ENCODE assay signal across 27 mouse cellular contexts in genomic region chr9:7940075-7940474, GRCm38 (mm10).
"Had no signal": no experiment of that assay in that cellular context is flagged by ENCODE, and none has a peak within 500 bp of the region (broad histone marks: within the 10 kb centered on the region; RNA-seq: fewer than 3 reads in every experiment).

No protein-coding gene starts in this region.

- H3K27ac ChIP-seq: embryonic facial prominence, embryonic 10.5 days; embryonic facial prominence, embryonic 12.5 days; embryonic facial prominence, embryonic 13.5 days; embryonic facial prominence, embryonic 15.5 days; forebrain, embryonic 10.5 days; forebrain, embryonic 12.5 days; forebrain, embryonic 13.5 days; gastrocnemius, adult 2 months; heart, adult 2 months had no signal

- H3K4me3 ChIP-seq: embryonic facial prominence, embryonic 10.5 days; embryonic facial prominence, embryonic 12.5 days; embryonic facial prominence, embryonic 13.5 days; embryonic facial prominence, embryonic 15.5 days; erythroblast, embryonic 14.5 days; forebrain, embryonic 10.5 days; forebrain, embryonic 12.5 days; forebrain, embryonic 13.5 days; gastrocnemius, adult 2 months; heart, adult 2 months had no signal

- H3K9me3 ChIP-seq: embryonic facial prominence, embryonic 10.5 days; embryonic facial prominence, embryonic 12.5 days; embryonic facial prominence, embryonic 13.5 days; embryonic facial prominence, embryonic 15.5 days; forebrain, embryonic 10.5 days; forebrain, embryonic 12.5 days; forebrain, embryonic 13.5 days had no signal

- H3K27me3 ChIP-seq: embryonic facial prominence, embryonic 12.5 days; embryonic facial prominence, embryonic 13.5 days; embryonic facial prominence, embryonic 15.5 days; forebrain, embryonic 12.5 days; forebrain, embryonic 13.5 days had no signal

- DNase-seq: cerebellum, adult 2 months; cerebellum, adult 8-10 months; cerebellum, adult 9-10 months; cerebellum, adult 9-11 months; cerebellum, postnatal 10 days; cerebellum, postnatal 14 days; cerebellum, postnatal 25 days; cerebellum, postnatal 36 days; embryo, embryonic 11 days; forebrain, postnatal 0 days; gastrocnemius, adult 2 months; gastrocnemius, postnatal 10 days; gastrocnemius, postnatal 14 days; gastrocnemius, postnatal 25 days; gastrocnemius, postnatal 36 days; heart, adult 18-20 months; heart, adult 2 months had no signal

- ATAC-seq: forebrain, embryonic 13.5 days; forebrain, embryonic 14.5 days; forebrain, embryonic 16.5 days; forebrain, postnatal 0 days had no signal

- H3K4me1 ChIP-seq: embryonic facial prominence, embryonic 10.5 days; embryonic facial prominence, embryonic 12.5 days; embryonic facial prominence, embryonic 13.5 days; embryonic facial prominence, embryonic 15.5 days; forebrain, embryonic 10.5 days; forebrain, embryonic 12.5 days; forebrain, embryonic 13.5 days had no signal

- H3K4me2 ChIP-seq: embryonic facial prominence, embryonic 12.5 days; embryonic facial prominence, embryonic 13.5 days; embryonic facial prominence, embryonic 15.5 days; forebrain, embryonic 12.5 days; forebrain, embryonic 13.5 days had no signal

- H3K9ac ChIP-seq: embryonic facial prominence, embryonic 12.5 days; embryonic facial prominence, embryonic 13.5 days; embryonic facial prominence, embryonic 15.5 days; forebrain, embryonic 12.5 days; forebrain, embryonic 13.5 days; forebrain, postnatal 0 days had no signal
